Mouse (Mus musculus) heart, embryonic 13.5 days (tissue): ENCODE data around the gene Olfr893. TPM values are rescaled to one million over a fixed set of nuclear protein-coding genes. Genes with fewer than 3 reads are reported as not detected.
"Not testable (repeated sequence)": the region's sequence is repeated elsewhere in the genome, so short reads cannot be mapped to it uniquely, and the experiment has no call there.

Experiments used
- ATAC-seq: fragments of 200-750 bp; cut with Nextera tagmentation; 2 replicates; pipeline ENCODE4 v1.8.0; 2017; ENCODE audit warnings: moderate TSS enrichment; ENCODE audit not compliant: insufficient number of reproducible peaks, low FRiP score, low TSS enrichment; ENCODE audit errors: extremely low read depth
- H3K27ac ChIP-seq: fragments of 300-500 bp; sonication (generic); replicated peaks from 2 replicates; pipeline ENCODE4 v1.5.1; 2015; ENCODE audit warnings: moderate library complexity, mild to moderate bottlenecking, inconsistent platforms
- H3K27me3 ChIP-seq: fragments of 300-500 bp; sonication (generic); replicated peaks from 2 replicates; pipeline ENCODE4 v1.6.1; 2015; ENCODE audit warnings: mild to moderate bottlenecking, inconsistent platforms
- H3K36me3 ChIP-seq: fragments of 300-500 bp; sonication (generic); 2 replicates; pipeline ENCODE4 v1.6.1; 2015; ENCODE audit warnings: mild to moderate bottlenecking, inconsistent platforms
- H3K4me1 ChIP-seq: fragments of 300-500 bp; sonication (generic); 2 replicates; pipeline ENCODE4 v1.6.1; 2015; ENCODE audit warnings: inconsistent platforms
- H3K4me2 ChIP-seq: fragments of 300-500 bp; sonication (generic); 2 replicates; pipeline ENCODE4 v1.6.1; 2015; ENCODE audit warnings: inconsistent platforms, mild to moderate bottlenecking, moderate library complexity
- H3K4me3 ChIP-seq: fragments of 300-500 bp; sonication (generic); 2 replicates; pipeline ENCODE4 v1.5.1; 2015; ENCODE audit warnings: moderate library complexity, mild to moderate bottlenecking, inconsistent platforms
- H3K9ac ChIP-seq: fragments of 300-500 bp; sonication (generic); 2 replicates; pipeline ENCODE4 v1.6.1; 2015; ENCODE audit warnings: inconsistent platforms, mild to moderate bottlenecking, moderate library complexity
- H3K9me3 ChIP-seq: fragments of 300-500 bp; sonication (generic); 2 replicates; pipeline ENCODE4 v1.6.1; 2016; ENCODE audit warnings: inconsistent platforms
- WGBS: fragments of 180-500 bp; shearing (Covaris S2); methylation state at CpG from one replicate; pipeline ENCODE4 v1.1.7; 2015; ENCODE audit warnings: mixed read lengths; 5-methylcytosine and 5-hydroxymethylcytosine counted together
- polyA plus RNA-seq: library from polyadenylated mRNA; unstranded; fragments of >200 nt; fragmentation: Nextera tagmentation; extraction: Ambion mirVana; gene quantifications from 2 replicates; pipeline ENCODE4 v1.2.1, GENCODE M21; 2015

Gene Olfr893
- polyA plus RNA-seq, result not detected in 2 replicates

DNA sequence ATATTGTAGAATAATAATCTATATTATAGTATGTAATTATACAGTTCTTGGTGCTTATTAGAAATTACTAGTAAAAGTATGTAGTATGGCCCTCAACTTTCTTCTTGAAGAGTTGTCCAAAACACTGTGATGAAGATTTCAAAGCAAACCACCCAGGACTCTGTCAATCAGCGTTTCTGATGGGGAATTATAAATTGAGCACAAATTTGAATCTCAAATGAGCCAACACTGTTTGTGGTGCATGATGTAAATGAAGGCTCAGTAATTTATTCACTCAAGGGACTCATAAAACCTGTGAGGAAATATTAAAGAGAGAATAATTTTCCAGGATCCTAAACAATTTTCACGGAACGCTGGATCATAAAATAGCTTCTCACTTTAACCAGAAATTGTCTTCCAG is at the start of gene Olfr893:
Gene Olfr893 (plus strand): TSS at position 301 of the 400 bp plus-strand sequence.
- Histone ChIP-seq H3K36me3 (no peaks in the 10 kb centered on the region), H3K27ac (no peak within 1 kb of the TSS), H3K4me3 (no peak within 1 kb of the TSS), H3K9me3 (no peaks in the 10 kb centered on the region), H3K9ac (no peak within 1 kb of the TSS), H3K4me1 (no peaks in the 10 kb centered on the region), H3K27me3 (no peaks in the 10 kb centered on the region), H3K4me2 (no peak within 1 kb of the TSS)
- 80% methylated on average over 3 of the region's 3 CpGs for WGBS
- ATAC-seq, result no peak

GRCm38 (mm10) chr9:38168341-38168740 is 39.8 kb upstream of the Olfr893 start:
- H3K4me3 ChIP-seq, H3K27ac ChIP-seq, H3K4me1 ChIP-seq, ATAC-seq, H3K9me3 ChIP-seq, H3K36me3 ChIP-seq, H3K27me3 ChIP-seq, H3K9ac ChIP-seq, H3K4me2 ChIP-seq: not testable (repeated sequence)
- WGBS, result 44% methylated on average over 2 of the region's 2 CpGs

DNA sequence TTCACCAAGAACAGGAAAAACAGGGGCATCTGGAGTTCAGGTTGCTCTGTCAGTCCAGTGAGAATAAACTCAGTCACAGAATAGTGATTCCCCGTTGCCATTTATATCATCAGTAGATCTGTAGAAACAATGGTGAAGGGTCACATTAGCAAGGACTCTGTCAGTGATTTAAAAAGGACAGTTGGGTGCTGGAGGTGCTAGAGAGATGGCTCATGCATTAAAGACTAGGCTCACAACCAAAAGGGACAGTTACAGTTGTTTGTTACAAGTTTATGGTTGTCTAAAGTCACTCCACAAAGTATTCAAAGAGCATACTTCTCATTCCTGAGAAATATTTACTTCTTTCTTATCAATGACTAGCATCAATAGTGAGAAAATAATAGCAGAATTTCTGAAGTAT is 27.4 kb upstream of the Olfr893 start, which contains the start of gene Olfr891:
Gene Olfr891 (minus strand): TSS at position 101 of the 400 bp plus-strand sequence.
- Histone ChIP-seq H3K36me3 (no peaks in the 10 kb centered on the region), H3K4me3 (no peak within 1 kb of the TSS), H3K27ac (no peak within 1 kb of the TSS), H3K4me1 (no peaks in the 10 kb centered on the region), H3K4me2 (no peak within 1 kb of the TSS), H3K27me3 (no peaks in the 10 kb centered on the region), H3K9me3 (peaks cover 15% of the 10 kb centered on the region), H3K9ac (no peak within 1 kb of the TSS)
- ATAC-seq, result no peak
- WGBS, result 56% methylated on average over 1 of the region's 1 CpGs

DNA sequence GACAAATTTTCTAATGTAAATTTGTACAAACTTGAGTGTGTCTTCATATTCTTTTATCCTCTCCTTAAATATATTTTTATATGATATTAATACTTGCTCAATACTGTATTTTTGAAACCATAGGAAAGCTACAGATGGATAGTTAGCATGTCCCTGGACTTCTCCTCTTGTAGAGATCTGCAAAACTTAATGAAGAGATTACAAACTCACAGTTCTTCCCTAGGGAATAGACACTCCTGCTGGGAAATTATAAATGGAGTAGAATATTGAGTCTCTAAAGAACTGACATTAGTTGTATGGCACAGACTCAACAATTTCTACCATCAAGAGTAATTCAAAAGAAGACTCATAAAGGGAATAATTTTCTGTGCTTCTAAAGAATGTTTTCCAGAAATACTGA is 9.6 kb downstream of the Olfr893 start, which contains the start of gene Olfr894:
Gene Olfr894 (plus strand): TSS at position 301 of the 400 bp plus-strand sequence.
- Histone ChIP-seq H3K27ac (no peak within 1 kb of the TSS), H3K36me3 (no peaks in the 10 kb centered on the region), H3K4me1 (no peaks in the 10 kb centered on the region), H3K4me2 (no peak within 1 kb of the TSS), H3K9me3 (no peaks in the 10 kb centered on the region), H3K27me3 (no peaks in the 10 kb centered on the region), H3K9ac (no peak within 1 kb of the TSS), H3K4me3 (no peak within 1 kb of the TSS)
- ATAC-seq, result no peak

- Histone ChIP-seq H3K4me1 (no peaks in the 10 kb centered on the region), H3K27ac (no peak within 1 kb of the TSS), H3K27me3 (no peaks in the 10 kb centered on the region), H3K4me2 (no peak within 1 kb of the TSS), H3K4me3 (no peak within 1 kb of the TSS), H3K36me3 (no peaks in the 10 kb centered on the region), H3K9me3 (no peaks in the 10 kb centered on the region), H3K9ac (no peak within 1 kb of the TSS)
- ATAC-seq, result no peak
Observed at GRCm38 (mm10) chr9:38252474-38252873, 44.3 kb downstream of the Olfr893 start, which contains the start of gene Olfr143. Gene Olfr143, plus strand, starts transcription at chr9:38252774.

Other genes with a start within 250 kb of the Olfr893 start
- gene Olfr881, start 216.5 kb upstream of the Olfr893 start, polyA plus RNA-seq, result not detected in 2 replicates
- gene Olfr883, start 182.6 kb upstream of the Olfr893 start, polyA plus RNA-seq, result not detected in 2 replicates
- not detected in 2 replicates for gene Olfr884, start 161.8 kb upstream of the Olfr893 start, polyA plus RNA-seq
- gene Olfr885, start 147.0 kb upstream of the Olfr893 start, polyA plus RNA-seq, result not detected in 2 replicates
- not detected in 2 replicates for gene Olfr887, start 124.3 kb upstream of the Olfr893 start, polyA plus RNA-seq
- not detected in 2 replicates for gene Olfr888, start 100.2 kb upstream of the Olfr893 start, polyA plus RNA-seq
- 0.04 TPM in 1 of 2 replicates, not detected in the other for gene Olfr889, start 93.2 kb upstream of the Olfr893 start, polyA plus RNA-seq
- gene Olfr890, start 65.8 kb upstream of the Olfr893 start, polyA plus RNA-seq, result not detected in 2 replicates
- not detected in 2 replicates for gene Olfr891, start 27.5 kb upstream of the Olfr893 start, polyA plus RNA-seq
- gene Olfr894, start 9.7 kb downstream of the Olfr893 start, polyA plus RNA-seq, result not detected in 2 replicates
- not detected in 2 replicates for gene Olfr143, start 44.4 kb downstream of the Olfr893 start, polyA plus RNA-seq
- gene Olfr895, start 59.5 kb downstream of the Olfr893 start, polyA plus RNA-seq, result not detected in 2 replicates
- gene Olfr896-ps1, start 82.7 kb downstream of the Olfr893 start, polyA plus RNA-seq, result not detected in 2 replicates
- gene Olfr25, start 120.7 kb downstream of the Olfr893 start, polyA plus RNA-seq, result not detected in 2 replicates
- not detected in 2 replicates for gene Olfr898, start 140.0 kb downstream of the Olfr893 start, polyA plus RNA-seq
- gene Olfr250, start 158.5 kb downstream of the Olfr893 start, polyA plus RNA-seq, result not detected in 2 replicates
- gene Olfr251, start 168.7 kb downstream of the Olfr893 start, polyA plus RNA-seq, result not detected in 2 replicates
- gene Olfr147, start 193.3 kb downstream of the Olfr893 start, polyA plus RNA-seq, result not detected in 2 replicates
- not detected in 2 replicates for gene Olfr901, start 221.1 kb downstream of the Olfr893 start, polyA plus RNA-seq
- gene Olfr902, start 239.3 kb downstream of the Olfr893 start, polyA plus RNA-seq, result not detected in 2 replicates